Mouse (Mus musculus): ENCODE measurements around the gene Ntn1.
A peak's percentile ranks its signal among the peaks of the same experiment; 100 is the strongest.

Ntn1 gene

GRCm38 (mm10) chr11:68330398-68331116 lies 70.1 kb downstream of the Ntn1 start:
- no peak for DNase-seq

DNA sequence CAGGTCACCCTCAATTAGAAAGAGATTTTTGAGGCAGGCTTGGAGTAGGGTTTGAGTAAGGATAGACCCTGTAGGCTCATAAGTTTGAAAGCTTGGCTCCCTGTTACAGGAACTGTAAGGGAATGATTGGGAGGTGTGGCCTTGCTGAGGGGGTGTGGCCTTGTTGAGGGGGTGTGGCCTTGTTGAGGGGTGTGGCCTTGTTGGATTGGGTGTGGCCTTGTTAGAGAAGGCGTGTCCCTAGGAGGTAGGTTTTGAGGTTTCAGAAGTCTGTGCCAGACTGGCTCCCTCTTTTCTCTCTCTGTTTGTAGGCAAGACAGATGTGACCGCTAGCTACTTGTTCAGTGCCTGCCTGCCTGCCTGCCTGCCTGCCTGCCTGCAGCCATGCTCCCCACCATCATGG lies 75.8 kb downstream of the Ntn1 start:
- no peak for DNase-seq

GRCm38 (mm10) chr11:68321417-68321816 lies 79.2 kb downstream of the Ntn1 start:
- DNase-seq = no peak

GRCm38 (mm10) chr11:68315551-68316130 lies 85.0 kb downstream of the Ntn1 start:
- DNase-seq = no peak

GRCm38 (mm10) chr11:68313861-68314260 lies 86.8 kb downstream of the Ntn1 start:
- no peak for DNase-seq

- DNase-seq = no peak
Observed at GRCm38 (mm10) chr11:68313065-68313464, 87.6 kb downstream of the Ntn1 start.

DNA sequence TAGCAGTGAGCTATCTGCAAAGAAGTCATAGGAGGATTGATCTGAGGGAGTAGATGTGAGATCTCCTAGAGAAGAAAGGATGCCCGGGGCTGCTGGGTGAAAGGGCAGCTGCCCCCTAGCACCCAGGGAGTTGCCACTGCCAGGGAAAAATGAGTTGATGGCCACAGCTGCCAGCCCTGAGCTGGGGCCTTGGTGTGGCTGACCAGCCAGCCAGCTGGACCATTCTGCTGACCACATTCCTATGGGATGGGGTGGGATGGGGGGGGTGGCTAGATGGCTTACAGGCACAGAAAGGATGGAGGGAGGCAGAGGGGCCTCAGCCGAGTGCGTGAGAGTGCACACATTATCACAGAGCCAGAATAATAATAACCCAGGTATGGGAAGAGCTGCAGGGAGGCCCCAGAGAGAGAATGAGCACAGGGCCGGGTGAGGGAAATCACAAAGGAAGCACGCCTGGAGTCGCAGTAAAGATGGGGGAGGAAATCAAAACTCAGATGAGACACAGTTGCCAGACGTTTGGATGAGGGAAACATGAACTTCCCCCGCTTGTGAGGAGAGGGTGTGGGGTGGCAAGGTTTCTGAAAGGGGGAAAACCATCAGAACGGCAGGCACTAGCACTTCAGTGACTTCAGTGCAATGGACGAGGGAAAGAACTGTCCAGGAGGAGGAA lies 91.6 kb downstream of the Ntn1 start:
- no peak for DNase-seq

DNA sequence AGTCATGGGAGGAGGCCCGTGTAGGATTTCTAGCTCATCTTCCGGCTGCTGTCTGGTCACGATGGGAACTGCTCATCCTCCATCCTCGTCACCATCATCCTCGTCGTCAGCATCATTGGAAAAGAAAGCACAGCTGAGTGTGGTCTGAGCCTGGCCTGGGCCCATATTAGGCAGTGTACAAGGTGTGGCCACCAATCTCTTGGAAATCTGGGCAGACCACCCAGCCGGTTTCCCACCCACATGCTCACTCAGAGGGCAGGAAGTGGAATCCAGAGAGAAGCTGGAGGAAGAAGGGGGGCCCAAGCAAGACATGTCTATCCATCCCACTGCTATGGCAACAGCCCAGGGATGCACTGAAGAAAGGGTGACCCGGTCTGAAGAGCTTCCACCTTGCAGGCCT lies 94.6 kb downstream of the Ntn1 start:
- DNase-seq = no peak

DNA sequence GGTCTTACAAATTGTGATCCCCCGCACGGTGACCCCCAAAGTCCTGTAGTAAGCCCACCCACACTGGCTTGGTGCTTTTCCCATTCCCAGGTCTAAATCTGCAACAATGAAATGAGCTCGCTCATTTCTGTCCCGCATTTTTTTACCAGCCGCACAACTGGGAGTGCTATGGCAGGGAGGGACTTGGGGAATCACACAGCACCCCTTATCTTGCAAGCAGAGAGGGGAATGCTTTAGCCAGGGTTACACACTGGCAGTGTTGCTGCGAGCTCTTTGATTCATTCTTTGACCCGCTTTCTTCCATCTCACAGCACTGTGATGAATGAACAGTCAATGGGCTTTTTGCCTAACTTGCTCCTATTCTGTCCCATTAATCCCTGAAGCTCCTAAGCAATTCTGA lies 98.3 kb downstream of the Ntn1 start:
- DNase-seq = no peak

DNA sequence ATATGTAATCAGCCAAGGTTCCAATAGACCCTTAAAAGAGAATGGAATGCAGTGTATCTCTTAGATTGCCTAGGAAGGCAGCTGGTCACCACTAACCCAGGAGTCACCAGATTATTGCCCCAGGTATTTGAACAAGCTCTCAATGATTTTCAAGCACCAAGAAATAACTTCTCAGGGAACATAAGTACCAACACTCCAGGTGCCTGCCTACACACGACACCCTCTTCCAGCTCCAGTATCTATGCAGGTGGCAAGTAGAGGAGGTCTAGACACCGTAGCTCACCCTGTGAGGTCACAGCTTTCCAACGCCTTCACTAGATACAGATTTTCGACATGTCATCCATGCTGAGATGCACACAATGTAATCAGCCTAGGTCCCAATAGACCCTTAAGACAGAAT lies 99.0 kb downstream of the Ntn1 start:
- DNase-seq = no peak

- DNase-seq = no peak
Observed at GRCm38 (mm10) chr11:68295474-68295873, 105.1 kb downstream of the Ntn1 start.

DNA sequence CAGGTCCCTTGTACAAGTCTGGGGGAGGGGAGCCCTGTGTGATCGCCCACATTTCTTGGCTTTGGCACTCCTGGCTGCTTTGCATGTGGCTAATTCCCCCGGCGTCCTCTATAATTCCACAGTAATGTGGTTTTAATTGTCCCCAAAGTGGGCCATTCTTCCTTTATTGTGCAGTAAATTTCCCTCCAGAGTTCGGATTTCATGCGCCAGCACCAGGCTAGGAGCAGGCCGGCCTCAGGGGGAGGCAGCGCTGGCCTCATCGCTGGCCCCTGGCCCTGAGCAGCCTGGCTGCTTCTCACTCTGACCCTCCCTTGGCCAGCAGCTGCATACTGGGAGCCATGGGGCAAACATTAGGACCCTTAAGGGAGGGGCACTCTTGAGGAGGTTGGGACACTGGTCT lies 110.0 kb downstream of the Ntn1 start:
- DNase-seq = no peak

DNA sequence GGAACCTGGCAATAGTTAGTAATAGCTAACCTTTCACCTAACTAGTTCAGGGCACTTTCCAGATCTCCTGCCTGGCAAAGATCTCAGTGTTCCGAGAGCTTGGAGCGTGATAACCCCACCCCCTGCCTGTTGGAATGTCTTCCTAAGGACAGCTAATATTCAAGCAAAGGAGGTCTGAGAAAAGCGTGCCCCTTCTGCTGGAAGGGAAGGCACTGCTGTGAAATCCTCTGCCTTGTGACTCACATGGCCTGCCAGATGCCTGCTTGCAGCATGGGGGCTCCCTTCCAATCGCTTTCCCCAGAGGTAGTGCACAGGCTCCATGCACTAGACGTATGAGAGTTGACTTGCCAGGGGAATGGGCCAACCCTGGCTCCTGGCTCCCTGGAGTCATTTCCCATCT lies 113.3 kb downstream of the Ntn1 start:
- DNase-seq = no peak

DNA sequence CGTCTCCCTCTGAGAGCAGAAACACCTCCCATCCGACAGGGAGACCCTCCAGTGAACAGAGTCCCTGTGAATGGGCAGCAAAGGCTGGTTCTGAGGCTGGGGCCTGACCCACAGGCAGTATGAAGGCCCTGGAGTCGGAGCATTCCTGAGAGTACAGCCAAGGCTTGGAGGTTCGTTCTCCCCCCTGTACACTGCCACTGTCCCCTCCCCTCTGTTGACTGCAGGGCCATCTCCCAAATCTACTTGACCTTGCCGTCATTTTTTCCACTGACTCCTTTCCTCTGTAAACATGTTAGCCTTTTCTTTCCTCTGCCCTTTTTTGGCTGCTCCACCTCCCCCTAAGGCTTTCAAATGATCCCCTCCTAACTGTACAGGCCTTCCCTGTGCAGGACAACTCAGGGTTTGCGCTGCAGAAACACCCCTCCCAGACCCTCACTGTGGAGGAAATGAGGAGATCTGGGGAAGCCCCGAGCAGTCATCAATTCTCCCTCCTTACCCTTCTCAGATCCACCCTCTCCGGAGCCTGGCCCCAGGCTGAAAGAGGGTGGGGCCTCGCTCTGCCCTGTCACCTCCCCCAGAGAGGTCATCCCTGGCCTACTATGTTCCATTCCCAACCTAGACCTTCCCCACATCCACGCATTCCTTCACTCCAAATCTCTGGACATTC lies 114.3 kb downstream of the Ntn1 start:
- DNase-seq = no peak

DNA sequence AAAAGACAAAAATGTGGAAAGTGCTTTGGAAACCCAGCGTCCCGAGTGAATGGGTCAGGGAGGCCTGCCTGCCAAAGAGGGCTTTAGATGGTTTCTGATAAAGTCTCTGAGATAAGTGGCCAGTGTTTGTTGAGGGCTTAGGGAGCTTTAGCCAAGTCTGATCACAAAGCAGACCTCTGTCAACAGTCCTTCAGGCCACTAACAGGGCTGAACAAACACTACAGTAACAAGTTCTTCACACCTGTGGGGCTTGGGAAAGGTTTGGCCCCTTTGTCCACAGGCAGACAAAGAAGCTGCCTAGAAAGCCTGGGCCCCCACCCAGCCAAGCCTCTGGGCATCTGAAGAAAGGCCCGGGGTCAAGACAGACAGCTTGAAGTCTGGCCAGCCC lies 114.9 kb downstream of the Ntn1 start:
- DNase-seq = no peak

GRCm38 (mm10) chr11:68280001-68280510 lies 120.6 kb downstream of the Ntn1 start:
- DNase-seq = no peak

DNA sequence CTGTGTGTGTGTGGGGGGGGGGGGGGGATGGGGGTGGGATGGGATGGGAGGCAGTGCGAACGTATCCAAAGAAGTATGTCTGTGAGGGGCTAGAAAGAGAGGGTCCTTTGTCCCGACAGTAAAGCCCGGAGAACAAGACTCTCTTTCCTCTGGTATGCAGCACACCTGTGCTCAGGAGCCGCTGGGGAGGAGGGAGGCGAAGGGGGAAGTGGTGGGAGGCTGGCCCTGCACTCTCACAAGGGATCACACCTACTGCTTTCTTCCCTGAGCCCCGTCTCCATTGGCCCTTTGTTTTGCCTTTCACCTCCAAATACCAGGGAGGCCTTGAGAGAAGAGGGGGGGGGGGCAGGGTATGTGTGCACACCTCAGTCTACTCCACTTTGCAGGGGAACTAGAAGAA lies 123.7 kb downstream of the Ntn1 start:
- peak; percentile 68 for DNase-seq

- DNase-seq = no peak
Observed at GRCm38 (mm10) chr11:68274331-68274811, 126.3 kb downstream of the Ntn1 start.

GRCm38 (mm10) chr11:68273855-68274254 lies 126.8 kb downstream of the Ntn1 start:
- no peak for DNase-seq

DNA sequence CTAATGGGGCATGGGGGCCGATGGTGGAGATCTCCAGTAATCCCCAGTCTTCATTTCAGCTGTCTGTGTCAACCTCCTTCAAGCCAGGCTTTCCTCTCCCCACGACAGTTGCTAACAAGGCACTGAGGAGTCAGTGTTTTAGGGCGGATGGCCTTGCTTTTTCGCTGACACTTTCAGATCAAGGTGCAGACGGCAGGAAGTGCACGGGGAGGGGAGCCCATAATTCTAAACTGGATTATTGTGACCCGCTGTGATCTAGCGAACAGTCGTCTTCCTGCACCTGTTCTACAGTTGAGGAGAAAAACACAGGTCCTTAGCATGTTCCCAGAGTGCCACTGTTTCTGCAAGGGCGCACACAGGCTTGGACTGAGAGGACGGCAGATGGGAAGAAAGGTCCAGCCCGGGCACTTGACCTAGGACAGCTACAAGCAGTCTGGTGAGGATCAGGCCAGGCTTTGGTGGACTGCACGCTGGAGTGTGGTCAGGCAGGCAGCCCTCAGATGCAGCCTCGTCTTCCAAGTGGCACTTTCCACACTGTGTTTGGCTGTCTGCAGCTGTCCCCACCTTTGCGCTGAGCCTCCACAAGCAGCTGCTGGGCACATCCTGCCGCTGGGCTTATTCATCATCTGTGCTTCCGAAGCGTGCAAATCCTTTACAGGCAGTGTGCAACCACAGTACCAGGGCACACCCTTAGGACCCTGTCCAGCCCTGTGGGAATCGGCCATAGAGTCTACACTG lies 129.7 kb downstream of the Ntn1 start:
- peak; percentile 79 for DNase-seq

- DNase-seq = no peak
Observed at GRCm38 (mm10) chr11:68264276-68264675, 136.3 kb downstream of the Ntn1 start.

GRCm38 (mm10) chr11:68263100-68263499 lies 137.5 kb downstream of the Ntn1 start:
- no peak for DNase-seq

Measured in thymus, postnatal 4 days (tissue).